Mouse (Mus musculus) brain, embryonic 18.5 days (tissue): ENCODE data around the gene Cnn2.

Experiments used
- DNase-seq: peaks from one replicate; pipeline ENCODE4 v3.0.0-alpha.2; 2012; ENCODE audit warnings: low read depth, low spot score

Cnn2 gene

DNA sequence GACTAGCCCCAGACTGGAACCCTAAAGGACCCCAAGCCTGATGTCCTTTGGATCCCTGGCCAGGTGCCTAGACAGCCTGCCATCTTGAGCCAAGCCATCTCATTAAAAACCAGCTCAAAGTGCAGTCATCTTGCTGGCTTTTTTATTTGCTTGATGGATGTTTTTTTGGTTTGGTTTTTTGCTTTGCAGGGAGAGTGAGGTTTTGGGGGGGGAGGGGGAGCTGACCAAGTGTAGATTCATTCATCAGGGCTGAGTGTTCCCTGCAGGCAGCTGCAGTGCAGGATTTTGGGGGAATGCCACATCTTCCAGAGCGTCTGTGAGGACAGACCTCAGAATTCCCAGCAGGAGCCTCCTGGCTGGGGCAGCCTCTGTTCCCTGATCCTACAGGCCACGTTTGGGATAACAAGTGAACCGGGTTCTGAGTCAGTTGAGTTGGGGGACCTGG, 19.2 kb upstream of the Cnn2 start:
- DNase-seq = no peak

DNA sequence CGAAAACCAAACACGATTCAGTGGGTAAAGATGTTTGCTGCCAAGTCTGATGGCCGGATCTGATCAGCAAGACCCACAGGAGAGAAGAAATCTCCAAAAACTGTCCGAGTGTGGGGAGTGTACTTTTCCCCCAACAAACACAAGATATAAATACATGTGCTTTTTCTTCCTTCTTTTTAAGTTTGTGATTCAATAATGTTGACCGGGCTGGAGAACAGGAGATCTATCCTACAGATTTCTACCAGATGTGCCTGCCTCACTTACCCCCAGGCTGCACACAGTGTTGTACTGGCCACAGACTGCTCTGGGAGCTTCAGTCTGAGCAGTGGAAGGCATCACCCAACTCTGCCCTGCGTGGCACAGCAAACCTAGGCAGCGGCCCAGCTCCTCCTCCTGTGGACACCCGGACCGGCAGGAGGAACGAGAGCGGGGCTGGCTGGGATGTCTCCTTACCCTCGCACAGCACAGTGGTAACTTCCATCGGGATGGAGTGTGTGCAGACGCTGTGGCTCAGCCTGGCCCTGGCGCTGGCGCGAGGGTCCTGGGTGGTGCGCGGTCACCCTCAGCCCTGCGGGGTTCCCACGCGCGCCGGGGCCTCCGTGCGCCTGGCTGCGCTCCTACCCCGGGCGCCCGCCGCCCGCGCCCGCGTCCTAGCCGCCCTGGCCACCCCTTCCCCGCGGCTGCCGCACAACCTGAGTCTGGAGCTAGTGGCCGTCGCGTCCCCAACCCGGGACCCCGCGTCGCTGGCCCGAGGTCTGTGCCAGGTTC, 17.8 kb upstream of the Cnn2 start, which contains the start of gene Grin3b:
Gene Grin3b, plus strand, starts transcription at position 301 of the 768 bp plus-strand sequence.
- DNase-seq = no peak

DNA sequence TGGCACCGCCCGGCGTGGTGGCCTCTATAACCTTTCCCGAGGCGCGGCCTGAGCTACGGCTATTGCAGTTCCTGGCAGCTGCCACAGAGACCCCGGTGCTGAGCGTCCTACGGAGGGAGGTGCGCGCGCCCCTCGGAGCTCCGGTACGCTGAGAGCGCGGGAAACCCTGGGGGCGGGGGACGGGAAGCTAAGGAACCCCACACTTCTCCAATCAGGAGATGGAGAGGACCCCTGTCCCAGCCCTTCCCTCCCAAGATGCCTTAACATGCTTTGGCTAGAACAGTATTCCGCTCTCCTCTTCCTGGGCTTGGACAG, 17.2 kb upstream of the Cnn2 start:
- no peak for DNase-seq

DNA sequence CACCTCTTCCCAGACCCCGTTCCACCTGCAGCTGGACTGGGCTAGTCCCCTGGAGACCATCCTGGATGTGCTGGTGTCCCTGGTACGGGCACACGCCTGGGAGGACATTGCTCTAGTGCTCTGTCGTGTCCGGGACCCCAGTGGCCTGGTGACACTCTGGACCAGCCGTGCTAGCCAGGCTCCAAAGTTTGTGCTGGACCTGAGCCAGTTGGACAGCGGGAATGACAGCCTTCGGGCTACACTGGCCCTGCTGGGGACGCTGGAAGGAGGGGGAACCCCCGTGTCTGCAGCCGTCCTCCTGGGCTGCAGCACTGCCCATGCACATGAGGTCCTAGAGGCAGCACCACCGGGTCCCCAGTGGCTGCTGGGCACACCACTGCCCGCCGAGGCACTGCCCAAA, 15.6 kb upstream of the Cnn2 start:
- no peak for DNase-seq

DNA sequence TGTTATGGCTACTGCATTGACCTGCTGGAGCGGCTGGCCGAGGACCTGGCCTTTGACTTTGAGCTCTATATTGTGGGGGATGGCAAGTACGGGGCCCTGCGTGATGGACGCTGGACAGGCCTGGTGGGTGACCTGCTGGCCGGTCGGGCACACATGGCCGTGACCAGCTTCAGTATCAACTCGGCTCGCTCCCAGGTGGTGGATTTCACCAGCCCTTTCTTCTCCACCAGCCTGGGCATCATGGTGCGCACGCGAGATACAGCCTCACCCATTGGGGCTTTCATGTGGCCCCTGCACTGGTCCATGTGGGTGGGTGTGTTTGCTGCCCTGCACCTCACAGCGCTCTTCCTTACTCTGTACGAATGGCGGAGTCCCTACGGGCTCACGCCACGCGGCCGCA, 14.3 kb upstream of the Cnn2 start:
- DNase-seq = no peak

DNA sequence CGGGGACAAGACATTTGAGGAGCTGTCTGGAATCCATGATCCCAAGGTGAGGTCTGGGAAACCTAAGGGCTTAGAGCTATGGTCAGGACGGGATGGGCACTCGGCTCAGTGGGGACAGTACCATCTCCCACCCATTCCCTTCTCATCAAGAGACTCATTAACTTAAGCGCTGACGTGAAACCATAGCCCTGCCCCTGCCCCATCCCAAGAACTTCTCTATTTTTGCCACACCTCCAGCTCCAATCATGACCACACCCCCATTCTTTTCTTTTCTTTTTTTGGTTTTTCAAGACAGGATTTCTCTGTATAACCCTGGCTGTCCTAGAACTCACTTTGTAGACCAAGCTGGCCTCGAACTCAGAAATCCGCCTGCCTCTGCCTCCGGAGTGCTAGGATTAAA, 13.7 kb upstream of the Cnn2 start:
- DNase-seq = no peak

DNA sequence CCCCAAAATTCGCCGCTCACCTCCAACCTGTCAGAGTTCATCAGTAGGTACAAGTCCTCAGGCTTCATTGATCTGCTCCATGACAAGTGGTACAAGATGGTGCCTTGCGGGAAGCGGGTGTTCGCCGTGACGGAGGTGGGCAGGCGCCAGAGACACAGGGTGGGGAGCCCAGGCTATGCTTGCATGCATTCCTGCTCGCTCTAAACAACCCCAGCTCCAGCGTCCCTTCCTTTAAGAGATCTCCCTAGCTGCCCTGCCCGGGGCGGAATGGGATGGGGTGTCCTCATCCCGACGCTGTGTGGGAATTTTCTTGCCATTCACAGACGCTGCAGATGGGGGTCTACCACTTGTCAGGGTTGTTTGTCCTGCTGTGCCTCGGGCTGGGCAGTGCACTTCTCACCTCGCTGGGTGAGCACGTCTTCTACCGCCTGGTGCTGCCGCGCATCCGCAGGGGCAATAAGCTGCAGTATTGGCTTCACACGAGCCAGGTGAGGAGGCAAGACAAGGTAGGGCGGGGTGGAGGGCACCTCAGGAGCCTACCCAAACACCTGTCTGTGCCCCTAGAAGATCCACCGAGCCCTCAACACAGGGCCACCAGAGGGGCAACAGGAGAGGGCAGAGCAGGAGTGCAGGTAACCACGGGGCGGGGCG, 12.2 kb upstream of the Cnn2 start:
- DNase-seq = no peak

DNA sequence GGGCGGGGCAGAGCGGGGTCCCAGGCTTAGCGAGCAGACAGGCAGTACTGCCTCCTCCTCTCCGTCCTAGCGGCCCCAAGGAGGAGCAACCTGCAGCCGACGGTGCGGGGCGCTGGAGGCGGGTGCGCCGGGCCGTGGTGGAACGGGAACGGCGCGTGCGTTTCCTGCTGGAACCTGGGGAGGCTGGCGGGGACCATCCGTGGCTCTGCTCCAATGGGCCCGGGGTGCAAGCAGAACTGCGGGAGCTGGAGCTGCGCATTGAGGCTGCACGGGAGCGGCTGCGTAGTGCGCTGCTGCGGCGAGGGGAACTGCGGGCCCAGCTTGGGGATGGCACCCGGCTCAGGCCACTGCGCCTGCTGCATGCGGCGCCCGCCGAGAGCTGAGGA, 11.7 kb upstream of the Cnn2 start:
- DNase-seq = no peak

DNA sequence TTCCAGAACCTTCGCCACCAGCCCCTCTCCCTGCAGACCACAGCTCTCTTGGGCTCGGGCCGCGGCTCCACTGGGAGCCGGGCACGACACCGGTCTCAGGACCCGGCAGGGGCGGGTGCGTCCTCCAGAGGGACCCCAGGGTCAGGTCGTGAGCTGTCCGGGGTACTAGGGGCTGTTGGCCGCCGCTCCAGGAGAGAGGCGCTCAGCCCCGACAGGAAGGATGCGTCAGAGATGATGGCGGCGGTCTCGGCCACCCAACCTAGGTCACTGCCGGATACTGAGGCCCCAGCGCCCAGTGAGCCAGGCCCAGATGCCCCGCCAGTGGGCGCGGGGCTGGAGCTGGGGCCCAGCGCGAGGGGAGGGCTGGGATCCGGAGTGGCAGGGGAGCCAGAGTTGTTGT, 11.1 kb upstream of the Cnn2 start:
- no peak for DNase-seq

DNA sequence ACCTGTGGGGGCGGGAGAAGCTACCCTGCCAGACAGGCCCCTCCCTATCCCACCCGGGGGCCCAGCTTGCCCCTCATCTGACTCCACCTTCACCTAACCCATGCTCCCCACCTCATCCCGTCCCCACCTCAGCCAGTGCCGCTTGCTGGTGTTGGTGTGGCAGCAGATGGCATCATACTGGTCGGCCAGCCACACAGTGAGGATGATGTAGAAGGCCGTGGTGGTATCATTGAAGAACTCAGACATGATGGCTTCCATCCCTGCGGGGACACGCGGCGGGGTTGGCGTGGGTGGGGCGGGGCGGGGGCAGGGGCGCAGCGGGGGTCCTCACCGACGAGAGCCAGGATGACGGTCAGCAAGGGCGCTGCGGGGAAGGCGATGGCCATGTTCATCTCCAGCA, 10.3 kb upstream of the Cnn2 start:
- no peak for DNase-seq

DNA sequence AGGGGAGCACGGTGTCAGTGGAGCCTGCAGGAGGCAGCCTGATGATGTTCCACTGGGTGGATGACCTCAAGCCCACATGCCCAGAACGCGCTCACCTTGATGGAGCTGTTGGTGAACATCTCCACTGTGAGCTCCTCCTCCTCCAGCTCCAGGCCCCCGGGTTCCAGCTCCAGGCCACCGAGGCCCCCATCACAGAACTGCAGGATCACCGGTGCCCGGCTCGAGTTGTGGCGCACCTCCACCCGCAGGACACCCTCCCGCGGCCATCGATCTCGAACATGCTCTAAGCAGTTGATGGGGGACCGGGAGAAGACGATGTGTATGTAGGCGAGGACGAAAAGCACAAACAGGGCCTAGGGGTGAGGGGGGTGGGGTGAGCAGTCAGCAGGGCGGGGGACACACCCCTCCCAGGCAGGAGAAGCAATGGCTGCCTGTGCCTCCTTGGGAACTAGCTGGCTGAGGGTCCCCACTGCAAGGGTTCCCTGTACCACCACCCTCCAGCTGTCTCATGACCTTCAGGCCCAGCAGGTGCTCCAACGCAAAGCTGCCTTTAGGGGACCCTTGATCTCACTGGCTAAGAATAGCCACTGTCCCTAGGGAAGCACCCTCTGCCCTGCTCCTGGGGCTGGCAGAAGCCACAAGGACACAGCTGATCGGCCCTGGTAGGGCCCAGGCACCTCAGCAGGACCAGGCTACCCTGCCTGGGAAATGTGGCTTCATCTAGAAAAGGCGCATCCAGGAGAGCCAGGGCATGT, 8.8 kb upstream of the Cnn2 start:
- no peak for DNase-seq

DNA sequence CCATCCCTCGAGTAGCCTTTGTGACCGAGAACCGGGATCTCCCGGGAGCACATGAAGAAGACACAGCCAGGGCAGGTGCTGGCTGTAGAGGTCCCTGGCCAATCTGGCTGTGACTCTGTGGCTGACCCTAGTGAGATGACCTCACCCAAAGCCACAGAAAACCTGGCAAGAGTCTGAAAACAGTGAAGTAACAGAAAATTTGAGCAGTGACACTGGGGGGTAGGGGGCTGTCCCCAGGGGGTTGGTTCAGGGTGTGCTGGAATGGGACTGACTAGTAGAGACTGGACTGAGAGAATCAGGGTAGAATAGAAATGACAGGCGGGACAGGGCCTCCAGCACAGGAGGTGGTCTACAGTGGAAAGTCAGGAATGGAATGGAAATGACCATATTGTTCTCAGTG, 5.2 kb upstream of the Cnn2 start:
- DNase-seq = no peak

DNA sequence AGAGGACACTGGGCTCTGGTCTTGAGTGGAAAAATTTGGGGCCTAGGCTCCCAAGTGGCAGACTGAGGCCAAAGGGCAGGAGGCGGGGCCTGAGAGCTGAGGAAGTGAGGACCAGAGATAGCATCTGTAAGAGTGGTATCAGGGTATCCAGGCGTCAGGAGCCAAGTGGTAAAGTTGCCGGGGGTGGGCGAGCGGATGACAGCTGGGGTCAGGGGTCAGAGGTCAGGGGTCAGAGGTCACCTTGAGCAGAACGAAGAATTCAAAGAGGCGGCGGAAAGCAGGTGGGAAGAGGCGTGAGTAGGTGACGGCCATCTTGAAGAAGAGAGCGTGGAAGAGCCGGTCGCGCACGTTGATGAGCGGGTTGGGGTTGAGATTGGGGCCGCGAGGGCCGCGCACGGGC, 4.7 kb upstream of the Cnn2 start:
- no peak for DNase-seq

DNA sequence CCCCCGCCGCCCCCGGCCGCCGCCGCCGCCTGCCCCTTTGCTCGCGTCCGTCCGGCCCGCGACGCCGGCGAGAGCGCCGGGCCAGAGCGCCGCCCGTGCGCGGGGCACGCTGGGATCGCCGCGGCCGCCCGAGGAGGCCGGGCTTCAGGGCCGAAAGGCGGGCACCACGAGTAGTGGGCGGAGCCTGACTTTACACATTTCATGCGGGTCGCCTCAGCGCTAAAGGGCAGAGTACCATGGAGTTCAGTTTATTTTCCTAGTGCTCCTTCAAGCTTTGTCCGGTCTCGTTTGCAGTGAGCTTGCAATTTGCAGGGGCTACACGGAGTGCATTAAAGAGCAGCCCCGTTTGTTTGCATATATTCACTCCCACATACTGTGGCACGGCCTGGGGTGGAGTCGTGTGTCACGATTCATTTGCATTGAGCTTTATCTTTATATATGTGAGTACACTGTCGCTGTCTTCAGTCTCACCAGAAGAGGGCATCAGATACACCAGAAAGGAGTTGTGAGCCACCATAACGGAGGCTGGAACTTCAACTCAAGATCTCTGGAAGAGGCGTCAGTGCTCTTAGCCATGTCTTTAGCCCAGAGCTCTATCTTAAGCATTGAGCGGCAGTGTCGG, 4.1 kb upstream of the Cnn2 start, which contains the start of gene Tmem259:
Gene Tmem259, minus strand, starts transcription at position 136 of the 622 bp plus-strand sequence.
- DNase-seq = peak; percentile 87

DNA sequence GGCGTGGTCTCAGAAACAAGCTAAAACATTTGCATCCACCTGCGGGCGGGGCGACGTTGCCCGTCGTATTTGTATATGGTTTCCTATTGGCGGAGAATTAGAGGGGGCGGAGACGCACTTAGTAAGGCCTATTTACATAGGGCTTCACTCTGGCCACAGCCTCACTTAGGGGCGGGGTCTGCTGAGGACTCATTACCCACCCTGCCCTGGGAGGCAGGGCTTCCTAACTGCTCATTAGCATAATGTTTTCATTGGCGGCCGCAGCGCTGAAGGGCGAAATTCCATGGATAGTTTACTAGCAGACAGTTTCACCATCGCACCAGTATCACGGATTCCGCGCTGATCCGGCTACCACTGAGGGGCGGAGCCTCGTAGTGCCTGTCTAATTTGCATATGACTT, 3.5 kb upstream of the Cnn2 start:
- peak; percentile 98 for DNase-seq

DNA sequence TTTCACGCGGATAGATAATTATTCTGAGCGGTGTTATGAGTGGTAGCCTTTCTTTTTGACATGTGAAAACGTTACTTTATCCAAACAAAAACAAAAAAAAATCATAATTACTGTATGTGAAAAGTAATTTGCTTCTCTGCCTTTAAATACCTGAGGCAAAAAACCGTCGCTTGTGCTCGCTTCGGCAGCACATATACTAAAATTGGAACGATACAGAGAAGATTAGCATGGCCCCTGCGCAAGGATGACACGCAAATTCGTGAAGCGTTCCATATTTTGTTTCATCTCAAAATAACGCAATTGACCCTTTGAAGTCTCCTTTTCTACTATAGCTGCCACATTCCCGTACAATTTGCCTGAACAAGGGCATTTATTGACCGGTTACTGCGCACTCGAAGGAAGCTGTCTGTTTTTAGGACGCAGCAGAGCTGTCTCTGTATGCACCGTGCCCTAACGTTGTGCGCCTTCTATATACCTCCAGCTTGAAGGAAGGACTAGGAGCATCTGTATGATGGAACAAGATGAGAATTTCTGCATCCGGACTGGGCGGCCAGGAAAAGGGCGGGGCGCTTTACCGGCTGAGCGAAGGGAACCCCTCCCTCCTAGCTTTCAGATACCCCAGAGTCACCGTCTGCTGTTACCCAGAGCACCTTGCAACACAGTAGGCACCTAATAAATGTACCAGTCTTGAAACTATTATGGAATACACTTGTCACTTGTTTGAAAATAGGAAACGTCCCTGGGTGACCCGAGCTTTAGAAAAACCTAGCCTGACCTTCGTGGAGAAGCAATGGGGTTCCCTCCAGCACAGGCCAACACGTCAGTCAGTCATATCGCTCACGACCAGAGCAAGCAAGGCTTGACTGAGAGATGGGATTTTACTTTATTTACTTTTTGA, 2.8 kb upstream of the Cnn2 start:
- peak; percentile 32 for DNase-seq

DNA sequence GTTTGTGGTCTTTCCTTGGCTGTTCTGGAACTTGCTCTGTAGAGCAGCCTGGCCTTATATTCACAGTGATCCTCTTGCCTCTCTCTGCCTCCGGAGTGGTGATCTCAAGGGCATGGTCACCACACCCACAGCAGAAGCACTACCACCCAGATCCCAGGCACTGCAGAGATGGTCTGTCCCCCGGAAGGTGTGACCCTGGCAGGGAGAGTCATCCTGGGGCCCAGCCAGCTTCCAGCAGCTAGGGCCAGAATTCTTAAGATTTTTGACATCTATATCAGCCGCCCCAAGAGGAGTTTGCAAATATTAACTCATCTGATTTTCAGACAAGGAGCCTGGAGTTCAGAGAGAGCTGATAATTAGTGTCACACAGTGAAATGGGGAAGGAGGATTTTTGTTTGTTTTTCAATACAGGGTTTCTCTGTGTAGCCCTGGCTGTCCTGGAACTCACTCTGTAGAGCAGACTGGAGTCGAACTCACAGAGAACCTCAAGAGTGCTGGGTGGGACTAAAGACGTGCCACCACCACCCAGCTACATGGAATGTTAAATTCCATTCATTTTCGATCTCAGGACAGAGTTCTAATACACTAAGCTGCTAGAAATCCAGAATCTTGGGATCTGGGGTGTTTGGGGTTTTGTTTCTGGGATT, 2.0 kb upstream of the Cnn2 start:
- no peak for DNase-seq

DNA sequence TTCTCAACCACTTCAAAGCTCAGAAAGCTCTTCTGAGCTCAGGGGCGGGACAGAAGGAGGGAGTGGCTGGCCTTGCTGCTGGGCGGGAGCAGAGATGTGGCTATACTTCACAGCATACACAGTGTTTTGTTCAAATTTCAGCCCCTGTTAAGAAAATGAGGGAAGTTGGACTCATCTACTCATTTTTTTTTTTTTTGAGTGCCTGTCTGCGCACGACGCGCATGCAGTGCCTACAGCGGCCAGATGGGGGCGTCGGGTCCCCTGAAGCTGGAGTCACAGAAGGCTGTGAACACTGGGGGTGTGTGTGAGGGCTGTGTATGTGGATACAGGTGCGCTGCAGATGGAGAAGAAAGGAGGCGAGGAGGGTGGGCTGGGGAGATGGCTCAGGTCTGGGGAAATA, 1.4 kb upstream of the Cnn2 start:
- DNase-seq = no peak

DNA sequence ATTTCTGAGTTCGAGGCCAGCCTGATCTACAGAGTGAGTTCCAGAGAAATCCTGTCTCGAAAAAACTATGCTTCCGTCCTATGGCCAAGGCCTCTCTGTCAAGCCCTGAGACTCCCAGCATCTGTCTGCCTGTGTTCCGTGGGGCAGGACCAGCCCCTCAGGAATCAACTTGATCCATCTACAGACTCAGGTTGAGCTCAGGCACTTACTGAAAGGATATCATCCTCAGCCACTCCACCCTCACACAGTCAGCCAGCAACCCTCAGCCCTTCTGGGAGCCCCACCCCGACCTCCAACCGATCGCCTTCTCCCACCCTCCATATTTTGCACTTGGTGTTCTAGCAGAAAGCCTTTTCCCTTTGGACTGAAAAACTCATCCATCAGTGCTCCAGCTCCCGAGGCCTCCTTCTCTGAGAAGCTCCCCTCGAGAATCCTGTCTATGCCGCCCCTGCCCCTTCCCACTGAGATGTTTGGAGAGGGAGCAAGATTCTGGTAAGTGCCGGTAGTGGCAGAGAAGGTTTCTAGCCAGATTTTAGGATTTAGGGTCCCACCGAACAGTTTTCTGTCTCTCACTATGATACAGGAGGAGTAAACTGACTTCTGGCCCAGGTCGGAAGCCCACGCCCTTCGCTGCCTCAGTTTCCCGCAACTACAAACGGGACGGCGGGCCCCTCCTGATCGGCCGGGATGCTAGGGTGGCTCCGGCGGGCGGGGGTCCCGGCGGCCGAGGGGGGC, 446 bp upstream of the Cnn2 start:
- DNase-seq = no peak

DNA sequence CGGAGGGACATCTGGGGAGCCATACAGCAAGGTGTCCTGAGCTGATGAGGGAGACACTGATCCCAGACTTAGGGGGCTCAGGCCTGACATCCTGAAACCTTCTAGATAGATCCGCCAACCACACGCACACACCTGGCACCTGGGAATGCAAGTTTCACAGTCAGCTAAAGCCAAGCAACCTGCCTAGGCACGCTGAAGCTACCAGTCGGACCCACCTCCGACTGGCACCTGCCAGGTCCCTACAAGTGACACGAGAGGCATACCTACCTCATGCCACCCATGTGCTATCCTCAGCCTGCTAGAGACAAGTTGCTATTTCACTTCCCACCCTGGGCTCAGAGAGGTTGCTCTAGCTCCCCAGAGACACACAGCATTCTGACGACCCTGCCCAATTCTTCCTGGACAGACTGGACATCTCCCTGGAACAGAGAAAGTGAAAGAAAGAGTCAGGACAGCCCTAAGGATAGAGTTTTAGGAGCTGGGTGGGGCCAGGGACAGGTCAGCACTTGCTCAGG, 945 bp downstream of the Cnn2 start:
- DNase-seq = no peak
